Mouse (Mus musculus): ENCODE data around the gene Slc7a8. TPM values are rescaled to one million over a fixed set of nuclear protein-coding genes. Genes with fewer than 3 reads are reported as not detected.
A peak's percentile ranks its signal among the peaks of the same experiment; 100 is the strongest.

The Slc7a8 gene
- total and polyA plus RNA-seq, 3 experiments: 54.9 to 325 (median 199) TPM

DNA sequence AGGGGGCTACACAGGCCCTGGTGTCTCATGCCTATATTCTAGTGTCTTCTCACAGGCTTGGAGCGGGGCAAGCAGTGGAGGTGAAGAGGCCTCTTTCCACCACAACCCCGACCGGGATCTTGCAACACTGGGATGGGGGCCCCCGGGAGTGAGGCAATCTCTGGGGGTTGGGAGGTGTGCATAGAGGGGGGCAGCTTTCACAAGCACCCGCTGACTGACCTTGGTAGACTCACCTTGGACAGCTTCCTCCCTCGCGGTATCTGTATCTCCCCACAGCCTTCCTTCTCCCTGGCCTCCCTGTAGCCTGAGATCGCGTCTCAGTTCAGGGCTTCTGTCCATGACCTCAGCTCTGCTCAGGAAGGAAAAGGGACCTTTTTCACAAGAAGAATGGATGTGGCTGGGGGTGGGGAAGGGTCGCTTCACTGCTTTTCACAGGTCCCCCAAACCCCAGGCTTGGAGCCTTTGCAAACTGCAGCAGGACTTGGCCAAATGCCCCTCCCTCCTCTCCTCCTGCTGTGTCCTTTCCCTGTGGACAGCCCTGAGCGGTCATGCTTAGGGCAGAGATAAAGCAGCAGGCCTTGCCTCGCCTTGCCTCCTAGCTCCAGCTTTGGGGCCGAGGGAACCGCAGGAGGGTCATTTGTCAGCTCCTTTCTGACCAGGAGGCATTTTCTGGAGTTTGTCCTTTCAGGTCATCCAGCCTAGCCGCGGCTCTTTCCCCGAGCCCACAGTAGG lies 75.0 kb downstream of the Slc7a8 start:
- TF ChIP-seq POLR2AphosphoS5 (IDR thresholded peaks at IDR 0.05; ENCODE audit: insufficient replicate concordance, low read depth, low read length) (no peak), GATA1 (IDR thresholded peaks at IDR 0.05; ENCODE audit: borderline replicate concordance, low read length) (no peak), TAL1 (conservative IDR thresholded peaks at IDR 0.05; ENCODE audit: low read depth, low read length) (no peak), GATA2 (IDR thresholded peaks at IDR 0.05; ENCODE audit: borderline replicate concordance, low read depth, low read length) (no peak), CTCF (IDR thresholded peaks at IDR 0.05; ENCODE audit: low read depth, low read length) (no peak)
- Histone ChIP-seq H3K36me3 (replicated peaks) (no peaks in the 10 kb centered on the region), H3K9me3 (replicated peaks) (no peaks in the 10 kb centered on the region), H3K27me3 (ENCODE audit: insufficient read depth, low read length) (peaks cover 38% of the 10 kb centered on the region), H3K4me3 (ENCODE audit: low read depth, low read length) (peak overlapping the region; percentile 62; the same call in 1 of the 2 replicates), H3K4me1 (ENCODE audit: insufficient read depth, low read depth, low read length) (peaks cover 93% of the 10 kb centered on the region)
- ATAC-seq (ENCODE audit: extremely low read depth, insufficient number of reproducible peaks, low FRiP score, poor library complexity, severe bottlenecking) (no peak), DNase-seq (ENCODE audit: low spot score) (peak; percentile 26)

DNA sequence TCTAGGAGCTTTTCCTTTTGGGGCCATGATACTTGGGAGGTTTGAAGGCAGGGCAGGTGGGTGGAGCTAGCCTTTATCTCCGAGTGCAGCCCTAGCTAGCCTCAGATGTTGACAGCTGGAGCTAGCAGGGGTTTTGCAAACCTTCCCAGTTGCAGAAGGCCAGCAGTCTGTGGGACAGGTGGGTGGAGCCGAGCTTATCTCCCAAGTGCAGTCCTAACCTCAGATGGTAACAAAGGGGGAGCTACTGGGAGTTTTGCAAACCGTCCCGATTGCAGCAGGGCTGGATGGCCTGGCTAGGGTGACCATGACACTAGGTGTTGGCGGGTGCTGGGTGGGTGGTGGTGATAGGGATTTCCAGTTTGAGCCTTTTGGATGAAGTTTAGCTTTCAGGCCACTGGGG lies 75.9 kb downstream of the Slc7a8 start:
- ATAC-seq (ENCODE audit: extremely low read depth, insufficient number of reproducible peaks, low FRiP score, poor library complexity, severe bottlenecking) (peak; percentile 96), DNase-seq (ENCODE audit: low spot score) (peak; percentile 87)
- TF ChIP-seq CTCF (IDR thresholded peaks at IDR 0.05; ENCODE audit: low read depth, low read length) (no peak), TAL1 (conservative IDR thresholded peaks at IDR 0.05; ENCODE audit: low read depth, low read length) (peak; percentile 99)
- Histone ChIP-seq H3K4me3 (ENCODE audit: low read depth, low read length) (peak overlapping the region; percentile 31; the same call in 1 of the 2 replicates), H3K36me3 (replicated peaks) (no peaks in the 10 kb centered on the region), H3K27me3 (ENCODE audit: insufficient read depth, low read length) (peaks cover 30% of the 10 kb centered on the region), H3K4me1 (ENCODE audit: insufficient read depth, low read depth, low read length) (peaks cover 89% of the 10 kb centered on the region), H3K9me3 (replicated peaks) (no peaks in the 10 kb centered on the region)

DNA sequence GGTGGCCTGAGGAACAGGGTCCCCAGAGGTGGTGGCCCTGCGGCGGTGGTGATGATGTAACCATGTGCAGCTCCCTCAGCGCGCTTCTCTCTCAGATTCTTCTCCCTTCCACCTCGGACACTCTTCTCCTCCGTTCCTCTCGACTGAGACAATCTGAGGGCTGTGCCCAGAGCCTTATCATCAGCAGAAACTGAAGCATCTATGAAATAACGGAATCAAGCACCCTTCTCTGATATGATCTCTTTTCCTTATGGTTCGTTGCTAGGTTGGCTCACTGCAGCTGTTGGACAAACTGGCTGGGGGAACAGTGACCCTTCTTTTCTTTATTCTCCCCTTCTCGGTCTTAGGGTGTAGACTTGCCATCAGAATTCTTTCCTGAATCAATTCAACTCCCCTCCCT lies 78.5 kb downstream of the Slc7a8 start:
- H3K4me3 ChIP-seq (ENCODE audit: low read depth, low read length): peak overlapping the region; percentile 40; the same call in 1 of the 2 replicates
- TF ChIP-seq GATA1 (IDR thresholded peaks at IDR 0.05; ENCODE audit: borderline replicate concordance, low read length) (no peak), POLR2AphosphoS5 (IDR thresholded peaks at IDR 0.05; ENCODE audit: insufficient replicate concordance, low read depth, low read length) (no peak), GATA2 (IDR thresholded peaks at IDR 0.05; ENCODE audit: borderline replicate concordance, low read depth, low read length) (no peak)
- peaks cover 81% of the 10 kb centered on the region for H3K4me1 ChIP-seq (ENCODE audit: insufficient read depth, low read depth, low read length)
- H3K27me3 ChIP-seq (ENCODE audit: insufficient read depth, low read length): peaks cover 23% of the 10 kb centered on the region
- no peak for ATAC-seq (ENCODE audit: extremely low read depth, insufficient number of reproducible peaks, low FRiP score, poor library complexity, severe bottlenecking)
- H3K9me3 ChIP-seq (replicated peaks): no peaks in the 10 kb centered on the region
- no peaks in the 10 kb centered on the region for H3K36me3 ChIP-seq (replicated peaks)
- no peak for DNase-seq (ENCODE audit: low spot score)

DNA sequence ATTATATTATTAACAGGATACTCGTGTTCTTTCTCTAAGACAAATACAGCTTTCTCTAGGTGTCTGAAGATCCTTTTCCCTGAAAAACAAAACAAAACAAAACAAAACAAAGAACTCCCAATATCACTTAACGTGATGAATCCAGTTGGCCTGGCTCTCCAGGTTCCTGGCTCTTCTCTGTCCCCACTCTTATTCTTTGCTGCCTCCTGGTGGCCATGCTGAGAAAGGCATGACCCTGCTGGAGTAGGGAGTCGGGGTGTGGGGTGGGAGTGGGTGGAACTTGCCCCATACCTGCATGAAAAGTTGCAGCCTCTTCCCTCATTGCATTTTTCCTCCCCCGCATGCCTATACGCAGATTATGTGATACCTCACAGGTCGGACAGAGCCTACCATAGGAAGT lies 80.4 kb downstream of the Slc7a8 start:
- Histone ChIP-seq H3K9me3 (replicated peaks) (no peaks in the 10 kb centered on the region), H3K36me3 (replicated peaks) (no peaks in the 10 kb centered on the region), H3K4me3 (ENCODE audit: low read depth, low read length) (no peak overlapping the region), H3K4me1 (ENCODE audit: insufficient read depth, low read depth, low read length) (peaks cover 71% of the 10 kb centered on the region), H3K27me3 (ENCODE audit: insufficient read depth, low read length) (peaks cover 26% of the 10 kb centered on the region)
- ATAC-seq (ENCODE audit: extremely low read depth, insufficient number of reproducible peaks, low FRiP score, poor library complexity, severe bottlenecking) (no peak), DNase-seq (ENCODE audit: low spot score) (peak; percentile 59)
- TF ChIP-seq CTCF (IDR thresholded peaks at IDR 0.05; ENCODE audit: low read depth, low read length) (peak; percentile 89), GATA2 (IDR thresholded peaks at IDR 0.05; ENCODE audit: borderline replicate concordance, low read depth, low read length) (no peak)

DNA sequence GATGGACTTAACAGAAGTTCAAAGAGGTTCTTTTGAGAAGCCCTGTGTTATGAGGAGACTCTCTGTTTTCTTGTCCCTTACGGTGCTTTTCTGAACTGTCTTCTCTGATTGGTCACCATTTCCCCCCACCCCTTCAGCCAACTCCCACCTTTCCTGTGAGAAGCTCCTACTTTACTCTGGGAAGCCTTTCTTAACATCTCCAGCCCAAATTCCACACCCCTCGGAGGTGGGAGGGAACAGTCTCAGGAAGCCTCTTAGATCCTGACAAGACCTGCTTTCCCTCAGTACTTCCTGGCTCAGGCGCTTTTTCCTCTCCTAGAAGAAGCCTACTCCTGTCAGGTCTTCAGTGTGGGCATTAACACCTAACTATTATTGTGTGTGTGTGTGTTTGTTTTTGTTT lies 82.2 kb downstream of the Slc7a8 start:
- TF ChIP-seq TAL1 (conservative IDR thresholded peaks at IDR 0.05; ENCODE audit: low read depth, low read length): no peak
- DNase-seq (ENCODE audit: low spot score) (no peak), ATAC-seq (ENCODE audit: extremely low read depth, insufficient number of reproducible peaks, low FRiP score, poor library complexity, severe bottlenecking) (no peak)
- H3K27me3 ChIP-seq (ENCODE audit: insufficient read depth, low read length): peaks cover 29% of the 10 kb centered on the region
- peaks cover 12% of the 10 kb centered on the region for H3K36me3 ChIP-seq (replicated peaks)
- H3K9me3 ChIP-seq (replicated peaks): no peaks in the 10 kb centered on the region
- H3K4me3 ChIP-seq (ENCODE audit: low read depth, low read length): no peak overlapping the region
- H3K4me1 ChIP-seq (ENCODE audit: insufficient read depth, low read depth, low read length): peaks cover 59% of the 10 kb centered on the region

DNA sequence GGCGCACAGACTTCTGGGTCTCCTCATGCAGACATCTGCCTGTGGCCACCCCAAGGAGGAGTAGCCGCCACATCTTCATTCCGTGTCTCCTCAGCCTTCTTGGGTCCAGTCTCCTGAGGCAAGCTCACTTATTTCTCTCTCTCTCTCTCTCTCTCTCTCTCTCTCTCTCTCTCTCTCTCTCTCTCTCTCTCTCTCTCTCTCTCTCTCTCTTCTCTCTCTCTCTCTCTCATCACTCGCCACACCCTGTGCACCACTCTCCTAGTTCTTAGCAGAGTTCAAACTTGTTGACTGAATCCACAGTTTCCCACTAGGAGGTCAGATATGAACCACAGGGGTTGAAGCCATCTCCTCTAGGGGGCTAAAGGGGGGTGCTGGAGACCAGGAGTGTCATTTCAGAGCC lies 83.0 kb downstream of the Slc7a8 start, which contains the start of gene Gm29776:
Gene Gm29776, minus strand, starts transcription at position 101 of the 400 bp plus-strand sequence.
- ATAC-seq (ENCODE audit: extremely low read depth, insufficient number of reproducible peaks, low FRiP score, poor library complexity, severe bottlenecking) (no peak), DNase-seq (ENCODE audit: low spot score) (no peak)
- peaks cover 21% of the 10 kb centered on the region for H3K36me3 ChIP-seq (replicated peaks)
- H3K4me1 ChIP-seq (ENCODE audit: insufficient read depth, low read depth, low read length): peaks cover 51% of the 10 kb centered on the region
- H3K27me3 ChIP-seq (ENCODE audit: insufficient read depth, low read length): peaks cover 29% of the 10 kb centered on the region
- no peak within 1 kb of the TSS for H3K4me3 ChIP-seq (ENCODE audit: low read depth, low read length)
- H3K9me3 ChIP-seq (replicated peaks): no peaks in the 10 kb centered on the region
- TF ChIP-seq GATA1 (IDR thresholded peaks at IDR 0.05; ENCODE audit: borderline replicate concordance, low read length): no peak
- no peak for TF ChIP-seq CTCF (IDR thresholded peaks at IDR 0.05; ENCODE audit: low read depth, low read length)
- TF ChIP-seq POLR2AphosphoS5 (IDR thresholded peaks at IDR 0.05; ENCODE audit: insufficient replicate concordance, low read depth, low read length): no peak
- no peak for TF ChIP-seq TAL1 (conservative IDR thresholded peaks at IDR 0.05; ENCODE audit: low read depth, low read length)
- no peak for TF ChIP-seq GATA2 (IDR thresholded peaks at IDR 0.05; ENCODE audit: borderline replicate concordance, low read depth, low read length)

DNA sequence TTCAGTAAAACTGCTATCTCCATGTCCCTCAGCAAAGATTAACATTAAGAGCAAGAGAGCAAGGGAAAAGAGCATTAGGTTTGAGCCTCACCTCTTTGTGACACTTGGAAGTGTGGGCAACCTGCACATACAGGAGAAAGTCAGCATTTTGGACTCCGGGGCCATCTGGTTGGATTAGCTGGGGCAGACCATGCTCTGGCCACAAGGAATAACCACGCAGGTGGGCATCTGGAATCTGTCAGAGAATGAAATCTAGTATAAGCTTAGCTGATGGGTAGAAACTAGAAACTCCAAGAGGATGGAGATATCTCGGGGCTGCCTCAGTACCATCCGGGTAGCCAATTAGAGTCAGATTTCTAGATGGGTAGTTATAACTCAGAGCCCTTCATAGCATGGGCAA lies 85.0 kb downstream of the Slc7a8 start:
- ATAC-seq (ENCODE audit: extremely low read depth, insufficient number of reproducible peaks, low FRiP score, poor library complexity, severe bottlenecking) (no peak), DNase-seq (ENCODE audit: low spot score) (no peak)
- H3K36me3 ChIP-seq (replicated peaks): peaks cover 35% of the 10 kb centered on the region
- H3K4me3 ChIP-seq (ENCODE audit: low read depth, low read length): no peak overlapping the region
- TF ChIP-seq POLR2AphosphoS5 (IDR thresholded peaks at IDR 0.05; ENCODE audit: insufficient replicate concordance, low read depth, low read length): no peak
- TF ChIP-seq CTCF (IDR thresholded peaks at IDR 0.05; ENCODE audit: low read depth, low read length): no peak
- TF ChIP-seq TAL1 (conservative IDR thresholded peaks at IDR 0.05; ENCODE audit: low read depth, low read length): no peak
- TF ChIP-seq GATA2 (IDR thresholded peaks at IDR 0.05; ENCODE audit: borderline replicate concordance, low read depth, low read length): no peak
- TF ChIP-seq GATA1 (IDR thresholded peaks at IDR 0.05; ENCODE audit: borderline replicate concordance, low read length): no peak
- H3K9me3 ChIP-seq (replicated peaks): no peaks in the 10 kb centered on the region
- peaks cover 23% of the 10 kb centered on the region for H3K27me3 ChIP-seq (ENCODE audit: insufficient read depth, low read length)
- peaks cover 45% of the 10 kb centered on the region for H3K4me1 ChIP-seq (ENCODE audit: insufficient read depth, low read depth, low read length)

All from G1E (cell line).